Mouse (Mus musculus) erythroblast, embryonic 14.5 days (primary cell): Measurements from ENCODE around the gene Gp1ba.

Source experiments
- GATA1 ChIP-seq: IDR thresholded peaks from 2 replicates; pipeline ENCODE4 v1.6.1; 2012; ENCODE audit warnings: low read length, inconsistent platforms, mixed read lengths
- TAL1 ChIP-seq: IDR thresholded peaks from 3 replicates; pipeline ENCODE4 v1.6.1; 2012; ENCODE audit warnings: low read length, inconsistent platforms, mixed read lengths

- TF ChIP-seq TAL1 (no peak), GATA1 (no peak)
Measured at GRCm38 (mm10) chr11:70638293-70638692, 629 bp upstream of the Gp1ba start.
